Mouse (Mus musculus): Measurements from ENCODE around the gene Dpf3.

GRCm38 (mm10) chr12:83165058-83165457 lies 322.5 kb downstream of the Dpf3 start:
- no peak for TF ChIP-seq CTCF (IDR thresholded peaks at IDR 0.05; ENCODE audit: low read depth)
- TF ChIP-seq EP300 (IDR thresholded peaks at IDR 0.05; ENCODE audit: low read depth), result no peak
